Mouse (Mus musculus) adrenal gland (tissue): ENCODE measurements around the gene Ankrd24.
"Not testable (repeated sequence)": the region's sequence is repeated elsewhere in the genome, so short reads cannot be mapped to it uniquely, and the experiment has no call there.

ENCODE experiments used
- intact Hi-C: fragments of 180-260 bp; cut with DNase I; formaldehyde crosslinking; loops from one replicate; pipeline ENCODE4 v1.15.1; 2025

Gene Ankrd24

DNA sequence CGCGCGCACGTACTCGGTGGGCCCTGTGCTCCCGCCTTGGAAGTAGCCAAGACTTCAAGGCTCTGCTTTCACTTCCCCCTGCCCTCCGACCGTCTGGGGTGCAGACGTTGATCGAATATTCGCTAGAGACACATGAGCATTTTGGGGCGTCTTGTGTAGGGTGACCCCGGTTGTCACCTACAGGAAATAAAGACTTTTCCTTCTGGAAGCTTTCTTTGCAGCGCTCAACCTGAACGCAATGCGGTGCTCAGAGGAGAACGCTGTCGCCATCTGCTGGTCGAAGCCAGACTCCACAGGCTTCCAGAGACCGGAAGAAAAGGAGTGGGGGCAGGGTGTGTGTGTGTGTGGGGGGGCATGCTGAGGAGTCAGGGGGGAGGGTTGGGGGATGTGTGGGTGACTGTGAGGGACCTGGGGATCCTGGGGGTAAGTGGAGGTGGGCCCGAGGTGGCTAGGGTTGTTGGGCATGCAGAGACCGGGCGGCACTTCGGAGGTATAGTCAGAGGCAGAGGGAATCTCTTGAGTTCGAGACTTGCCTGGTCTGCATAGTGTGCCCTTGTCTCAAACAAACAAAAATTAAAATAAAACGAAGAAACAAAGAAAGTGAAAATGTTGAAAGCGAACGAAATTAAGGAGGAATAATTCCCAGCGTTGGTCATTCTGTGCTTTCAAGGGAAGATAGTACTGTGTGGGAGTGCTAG, 23.2 kb upstream of the Ankrd24 start:
- intact Hi-C loops: loop anchor here (2.0 kb wide), 1 partner anchor 40 kb away; no protein-coding TSS in a partner anchor

GRCm38 (mm10) chr10:81605666-81605973, 22.7 kb upstream of the Ankrd24 start:
- intact Hi-C loops: loop anchor here (2.0 kb wide), 1 partner anchor 41 kb away; no protein-coding TSS in a partner anchor

- intact Hi-C loops: loop anchor here (2.0 kb wide), 1 partner anchor 41 kb away; no protein-coding TSS in a partner anchor
These were observed 22.2 kb upstream of the Ankrd24 start, which contains the start of gene BC025920 for GRCm38 (mm10) chr10:81605974-81606751. Gene BC025920, plus strand, starts transcription at chr10:81606270.

DNA sequence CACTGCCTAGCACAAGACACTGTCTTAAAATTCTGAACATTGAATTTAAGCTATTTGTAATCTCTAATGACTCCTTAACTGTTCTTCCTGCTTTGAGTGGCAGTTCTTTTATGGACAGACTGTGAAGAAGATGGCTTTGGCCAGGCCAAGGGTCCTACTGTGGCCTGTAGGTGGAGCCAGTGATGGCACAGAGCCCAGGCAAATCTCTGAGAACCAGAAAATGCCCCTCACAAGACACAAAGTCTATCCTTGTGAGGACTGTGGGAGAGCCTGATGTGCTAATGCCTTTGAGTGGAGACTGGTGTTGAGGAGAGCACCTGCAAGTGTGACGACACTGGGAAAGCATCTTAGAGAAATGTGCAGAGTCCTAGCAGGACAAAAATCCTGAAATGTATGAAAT, 20.0 kb upstream of the Ankrd24 start:
- intact Hi-C loops: no loop called here

- intact Hi-C loops: no loop called here
These were observed 15.6 kb upstream of the Ankrd24 start for GRCm38 (mm10) chr10:81612779-81613178.

- intact Hi-C loops: no loop called here
These were observed 12.9 kb upstream of the Ankrd24 start for GRCm38 (mm10) chr10:81615486-81615885.

- intact Hi-C loops: loop anchor here (10.0 kb wide), 1 partner anchor 1005 kb away; the partner anchor contains the start of genes 1190007I07Rik and Tdg
These were observed 8.4 kb upstream of the Ankrd24 start for GRCm38 (mm10) chr10:81619976-81620375.

GRCm38 (mm10) chr10:81620786-81621185, 7.6 kb upstream of the Ankrd24 start:
- intact Hi-C loops: loop anchor here (10.0 kb wide), 1 partner anchor 1004 kb away; the partner anchor contains the start of genes 1190007I07Rik and Tdg

GRCm38 (mm10) chr10:81623441-81623840, 4.9 kb upstream of the Ankrd24 start:
- intact Hi-C loops: loop anchor here (10.0 kb wide), 1 partner anchor 1001 kb away; the partner anchor contains the start of genes 1190007I07Rik and Tdg

DNA sequence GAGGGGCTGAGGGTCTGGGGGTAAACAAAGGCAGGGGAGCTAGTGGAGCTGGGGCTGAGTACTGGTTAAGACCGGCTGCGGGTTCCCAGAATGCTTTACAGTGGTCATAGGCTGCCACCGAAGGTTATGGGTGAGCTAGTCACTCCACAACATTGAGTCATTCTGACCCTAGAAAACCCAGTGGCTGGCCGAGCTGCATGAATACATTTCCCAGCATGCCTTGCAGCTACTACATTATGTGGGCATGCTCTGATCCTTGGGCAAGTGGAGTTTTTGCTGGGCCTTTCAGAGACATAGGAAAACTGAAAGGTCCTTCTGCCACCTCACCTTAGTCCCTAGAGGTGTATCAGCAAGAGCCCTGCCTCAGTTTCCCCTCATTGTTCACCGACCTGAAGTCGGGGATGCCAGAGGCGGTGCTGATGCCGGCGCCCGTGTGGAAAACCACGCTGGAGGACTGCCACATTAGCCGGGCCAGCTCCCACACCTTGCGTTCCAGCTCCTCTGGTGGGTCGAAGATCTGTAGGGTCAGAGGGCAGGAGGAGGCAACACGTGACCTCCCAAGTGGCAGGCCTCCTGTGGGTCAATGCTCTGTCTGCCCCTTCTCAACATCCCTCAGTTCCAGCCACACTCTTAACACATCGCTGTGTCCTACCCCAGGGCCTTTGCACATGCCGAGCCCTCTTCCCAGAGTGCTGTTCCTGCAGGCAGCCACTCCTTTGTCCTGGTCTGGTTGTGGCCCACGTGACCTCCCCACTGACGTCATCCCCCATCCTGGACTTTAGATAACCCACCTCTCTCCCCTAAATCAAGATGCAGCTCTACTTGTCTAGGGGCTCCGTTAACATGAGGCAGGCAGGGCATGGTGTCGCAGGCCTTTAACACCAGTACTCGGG, 2.0 kb upstream of the Ankrd24 start:
- intact Hi-C loops: loop anchor here (10.0 kb wide), 1 partner anchor 998 kb away; the partner anchor contains the start of genes 1190007I07Rik and Tdg

GRCm38 (mm10) chr10:81626994-81627835, 1.1 kb upstream of the Ankrd24 start, which contains the start of gene Sirt6:
Gene Sirt6, minus strand, starts transcription at chr10:81627797.
- intact Hi-C loops: loop anchor here (10.0 kb wide), 1 partner anchor 998 kb away; the partner anchor contains the start of genes 1190007I07Rik and Tdg

GRCm38 (mm10) chr10:81627836-81628220, 512 bp upstream of the Ankrd24 start:
- intact Hi-C loops: loop anchor here (10.0 kb wide), 1 partner anchor 997 kb away; the partner anchor contains the start of genes 1190007I07Rik and Tdg

GRCm38 (mm10) chr10:81633253-81634099, 5.1 kb downstream of the Ankrd24 start:
- intact Hi-C loops: no loop called here

DNA sequence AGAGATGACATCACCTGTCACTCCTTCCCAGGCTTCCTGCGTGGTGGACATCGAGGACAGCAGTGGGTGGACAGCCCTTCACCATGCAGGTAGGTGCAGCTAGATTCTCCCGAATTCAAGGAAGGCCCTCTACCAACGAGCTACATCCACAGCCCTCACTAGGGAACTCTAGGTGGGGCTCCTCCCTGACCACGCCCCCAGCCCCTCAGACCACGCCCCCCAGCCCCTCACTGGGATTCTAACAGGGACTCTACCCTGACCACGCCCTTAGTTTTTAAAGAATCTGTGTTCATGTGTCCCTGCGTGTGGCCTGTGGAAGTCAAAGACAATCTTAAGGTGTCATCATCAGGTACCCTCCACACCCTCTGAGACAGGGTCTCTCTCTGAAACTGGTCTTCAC, 8.0 kb downstream of the Ankrd24 start:
- intact Hi-C loops: no loop called here

DNA sequence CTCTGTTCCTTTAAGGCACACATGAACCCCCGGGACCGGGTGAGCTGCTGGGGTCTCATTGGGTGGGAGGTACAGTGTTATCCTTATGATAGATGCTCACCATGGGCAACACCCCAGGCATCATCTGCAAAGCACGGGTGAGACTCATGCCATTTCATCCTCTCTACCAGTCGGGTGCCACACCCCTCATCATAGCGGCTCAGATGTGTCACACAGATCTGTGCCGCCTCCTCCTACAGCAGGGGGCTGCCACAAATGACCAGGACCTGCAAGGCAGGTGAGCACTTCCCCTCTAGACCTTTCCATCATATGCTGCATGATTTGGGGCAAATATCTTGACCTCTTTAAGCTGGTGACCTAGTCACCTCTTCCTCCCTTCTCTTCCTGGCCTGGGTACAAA, 9.8 kb downstream of the Ankrd24 start:
- intact Hi-C loops: no loop called here

GRCm38 (mm10) chr10:81640825-81641224, 12.5 kb downstream of the Ankrd24 start:
- intact Hi-C loops: not testable (repeated sequence)

DNA sequence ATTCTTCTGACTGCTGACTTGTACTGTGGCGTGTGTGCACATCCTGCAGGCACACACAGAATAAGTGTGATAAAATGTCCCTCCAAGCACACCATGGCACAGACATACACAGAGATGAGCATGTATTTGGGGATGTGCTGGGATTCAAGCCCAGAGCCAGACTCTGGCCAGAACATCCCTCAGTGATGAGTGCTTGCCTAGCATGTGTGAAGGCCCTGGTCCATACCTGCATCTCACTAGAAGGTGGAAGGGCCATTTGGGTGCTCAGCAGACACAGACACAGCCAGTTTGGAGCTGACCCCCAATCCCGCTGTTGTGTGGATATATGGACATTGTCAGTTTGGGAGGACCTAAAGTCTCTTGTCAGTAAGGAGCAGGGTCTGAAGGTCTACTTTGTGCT, 13.2 kb downstream of the Ankrd24 start:
- intact Hi-C loops: no loop called here

GRCm38 (mm10) chr10:81641978-81642647, 13.8 kb downstream of the Ankrd24 start:
- intact Hi-C loops: no loop called here
